Mouse (Mus musculus): Measurements from ENCODE around the gene Psma3. TPM values are rescaled to one million over a fixed set of nuclear protein-coding genes. Genes with fewer than 3 reads are reported as not detected.

The Psma3 gene
- polyA plus RNA-seq, 1 experiment = 473 TPM

Other genes with a start within 250 kb of the Psma3 start
- gene Frmd6, start 149.1 kb upstream of the Psma3 start, polyA plus RNA-seq (2012; ENCODE audit: insufficient read depth, insufficient read length, missing spikeins) = 5.0 and 5.9 TPM in 2 replicates
- gene Actr10, start 36.8 kb upstream of the Psma3 start, polyA plus RNA-seq (2012; ENCODE audit: insufficient read depth, insufficient read length, missing spikeins) = 125 and 165 TPM in 2 replicates
- 6.8 and 12.1 TPM in 2 replicates for gene Arid4a, start 41.4 kb downstream of the Psma3 start, polyA plus RNA-seq (2012; ENCODE audit: insufficient read depth, insufficient read length, missing spikeins)
- not detected in 2 replicates for gene Tomm20l, start 136.8 kb downstream of the Psma3 start, polyA plus RNA-seq (2012; ENCODE audit: insufficient read depth, insufficient read length, missing spikeins)
- gene Timm9, start 162.1 kb downstream of the Psma3 start, polyA plus RNA-seq (2012; ENCODE audit: insufficient read depth, insufficient read length, missing spikeins) = 106 and 142 TPM in 2 replicates
- gene 2700049A03Rik, start 162.2 kb downstream of the Psma3 start, polyA plus RNA-seq (2012; ENCODE audit: insufficient read depth, insufficient read length, missing spikeins) = 0.83 and 2.5 TPM in 2 replicates